12 mouse cellular contexts compared by ENCODE assay signal in genomic region chr12:32822066-32822465, GRCm38 (mm10). TPM values are rescaled to one million over a fixed set of nuclear protein-coding genes. Genes with fewer than 3 reads are reported as not detected.
DNase-seq lines count a peak whose midpoint lies in the region; ATAC-seq lines count a peak whose summit lies in the region.
"Had no signal": no experiment of that assay in that cellular context is flagged by ENCODE, and none has a peak within 500 bp of the region (broad histone marks: within the 10 kb centered on the region; RNA-seq: fewer than 3 reads in every experiment).

No protein-coding gene starts in this region.

- H3K27me3 ChIP-seq in forebrain, embryonic 14.5 days (replicated peaks; ENCODE audit: control insufficient read depth, insufficient read depth, low read length): no peaks in the 10 kb centered on the region
- no peaks in the 10 kb centered on the region for H3K27me3 ChIP-seq in forebrain, embryonic 15.5 days
- no peaks in the 10 kb centered on the region for H3K27me3 ChIP-seq in embryonic facial prominence, embryonic 10.5 days (replicated peaks; ENCODE audit: low read depth, poor library complexity, severe bottlenecking)
- H3K27me3 ChIP-seq: embryonic facial prominence, embryonic 12.5 days; neural tube, embryonic 12.5 days; stomach, embryonic 15.5 days had no signal

- no peaks in the 10 kb centered on the region for H3K36me3 ChIP-seq in forebrain, embryonic 14.5 days (ENCODE audit: control insufficient read depth, insufficient read depth, low read length)
- no peaks in the 10 kb centered on the region for H3K36me3 ChIP-seq in forebrain, embryonic 15.5 days
- H3K36me3 ChIP-seq in embryonic facial prominence, embryonic 10.5 days (replicated peaks): peaks cover 31% of the 10 kb centered on the region
- H3K36me3 ChIP-seq: embryonic facial prominence, embryonic 12.5 days had no signal

- ATAC-seq in forebrain, embryonic 14.5 days: no peak
- no peak for ATAC-seq in forebrain, embryonic 15.5 days (replicated peaks)
- ATAC-seq: CD4-positive, CD25-positive, alpha-beta regulatory T cell, adult 4 months had no signal

- 85% methylated on average over 4 of the region's 4 CpGs for WGBS in forebrain, embryonic 14.5 days
- WGBS in forebrain, embryonic 15.5 days: 78% methylated on average over 4 of the region's 4 CpGs
- 76% methylated on average over 4 of the region's 4 CpGs for WGBS in embryonic facial prominence, embryonic 10.5 days

- H3K9ac ChIP-seq in forebrain, embryonic 14.5 days (ENCODE audit: low read length): no peak overlapping the region
- H3K9ac ChIP-seq in forebrain, embryonic 15.5 days (replicated peaks): no peak overlapping the region
- H3K9ac ChIP-seq: embryonic facial prominence, embryonic 12.5 days; neural tube, embryonic 12.5 days; stomach, embryonic 15.5 days had no signal

- no peaks in the 10 kb centered on the region for H3K9me3 ChIP-seq in forebrain, embryonic 14.5 days (replicated peaks; ENCODE audit: control insufficient read depth, low read length)
- H3K9me3 ChIP-seq in forebrain, embryonic 15.5 days: no peaks in the 10 kb centered on the region
- H3K9me3 ChIP-seq in embryonic facial prominence, embryonic 10.5 days: no peaks in the 10 kb centered on the region
- H3K9me3 ChIP-seq: embryonic facial prominence, embryonic 12.5 days; neural tube, embryonic 12.5 days; stomach, embryonic 15.5 days had no signal

- DNase-seq in forebrain, embryonic 14.5 days (ENCODE audit: low spot score): peak; percentile 4
- DNase-seq in kidney, postnatal 25 days: peak; percentile 12 to 38
- no peak for DNase-seq in kidney, postnatal 36 days
- peak; percentile 13 for DNase-seq in A20 (ENCODE audit: low read depth, low spot score)
- no peak for DNase-seq in embryonic facial prominence, embryonic 10.5 days (ENCODE audit: low spot score)
- no peak for DNase-seq in thymus, postnatal 10 days (ENCODE audit: low spot score in 2 of 2)
- no peak for DNase-seq in layer of hippocampus, adult 9-10 months (ENCODE audit: low spot score)

- H3K27ac ChIP-seq in forebrain, embryonic 14.5 days (ENCODE audit: low read depth, low read length): no peak overlapping the region
- H3K27ac ChIP-seq in forebrain, embryonic 15.5 days (replicated peaks): no peak overlapping the region
- H3K27ac ChIP-seq in embryonic facial prominence, embryonic 10.5 days (replicated peaks): no peak overlapping the region
- H3K27ac ChIP-seq: embryonic facial prominence, embryonic 12.5 days; neural tube, embryonic 12.5 days; stomach, embryonic 15.5 days had no signal

- H3K4me3 ChIP-seq in forebrain, embryonic 14.5 days (ENCODE audit: low read depth, low read length): no peak overlapping the region
- no peak overlapping the region for H3K4me3 ChIP-seq in forebrain, embryonic 15.5 days
- H3K4me3 ChIP-seq in embryonic facial prominence, embryonic 10.5 days: peak overlapping the region; percentile 90; the same call in 1 of the 2 replicates
- H3K4me3 ChIP-seq: neural tube, embryonic 12.5 days had no signal

- no peak overlapping the region for H3K4me2 ChIP-seq in forebrain, embryonic 14.5 days (ENCODE audit: low read length)
- H3K4me2 ChIP-seq in forebrain, embryonic 15.5 days (replicated peaks): no peak overlapping the region

- 0 out of 2 replicates have a peak, but pooled peaks cover 4% of the 10 kb centered on the region for H3K4me1 ChIP-seq in forebrain, embryonic 14.5 days (ENCODE audit: control insufficient read depth, insufficient read depth, low read length)
- peaks cover 9% of the 10 kb centered on the region; the same call in 1 of the 2 replicates for H3K4me1 ChIP-seq in forebrain, embryonic 15.5 days
- H3K4me1 ChIP-seq in embryonic facial prominence, embryonic 10.5 days: peaks cover 24% of the 10 kb centered on the region
- H3K4me1 ChIP-seq: stomach, embryonic 15.5 days had no signal

RNA-seq across cellular contexts. Expression of gene Nampt, which starts 2.7 kb away (rescaled TPM):
- 39.4 and 44.3 TPM in 2 replicates for polyA plus RNA-seq in forebrain, embryonic 14.5 days (2014; fragmentation: Nextera tagmentation; extraction: Ambion mirVana)
- 34.1 and 37.6 TPM in 2 replicates for polyA plus RNA-seq in forebrain, embryonic 15.5 days (2015; fragmentation: Nextera tagmentation; extraction: Ambion mirVana)
- 37.6 and 39.6 TPM in 2 replicates for polyA plus RNA-seq in embryonic facial prominence, embryonic 10.5 days (2016; fragmentation: Nextera tagmentation; extraction: Ambion mirVana)

Comparison
In these comparisons a context has a peak if more than half of its experiments do, and no peak if none do; other contexts are left out.
1. DNase-seq: peak in forebrain, embryonic 14.5 days (single experiment), kidney, postnatal 25 days (2 of 2) and A20 (single experiment); none in kidney, postnatal 36 days (0 of 2), embryonic facial prominence, embryonic 10.5 days (single experiment), thymus, postnatal 10 days (0 of 2) and layer of hippocampus, adult 9-10 months (single experiment).